Mouse (Mus musculus): ENCODE measurements around the gene Dctn1. TPM values are rescaled to one million over a fixed set of nuclear protein-coding genes. Genes with fewer than 3 reads are reported as not detected.

The Dctn1 gene
- polyA plus RNA-seq, 1 experiment from 2014 or later, result 95.6 TPM

- peak; percentile 86 for ATAC-seq (ENCODE audit: low read depth)
- 50% methylated on average over 3 of the region's 3 CpGs for WGBS
- Histone ChIP-seq H3K27ac (ENCODE audit: low read length) (peak within 1 kb of the TSS; percentile 69), H3K4me1 (replicated peaks; ENCODE audit: control insufficient read depth, insufficient read depth, low read length) (peaks cover 6% of the 10 kb centered on the region; the same call in 1 of the 2 replicates), H3K27me3 (ENCODE audit: control insufficient read depth, insufficient read depth, low read depth, low read length) (no peaks in the 10 kb centered on the region), H3K9me3 (ENCODE audit: control insufficient read depth, low read length) (no peaks in the 10 kb centered on the region), H3K9ac (ENCODE audit: low read length) (no peak within 1 kb of the TSS), H3K4me3 (ENCODE audit: low read length) (no peak within 1 kb of the TSS), H3K36me3 (ENCODE audit: control insufficient read depth, insufficient read depth, low read length) (no peaks in the 10 kb centered on the region), H3K4me2 (ENCODE audit: low read depth, low read length) (no peak within 1 kb of the TSS)
These were observed 54.1 kb downstream of the Dctn1 start, which contains the start of gene Slc4a5 for GRCm38 (mm10) chr6:83219814-83220213. Slc4a5 (plus strand) TSS chr6:83219828.

DNA sequence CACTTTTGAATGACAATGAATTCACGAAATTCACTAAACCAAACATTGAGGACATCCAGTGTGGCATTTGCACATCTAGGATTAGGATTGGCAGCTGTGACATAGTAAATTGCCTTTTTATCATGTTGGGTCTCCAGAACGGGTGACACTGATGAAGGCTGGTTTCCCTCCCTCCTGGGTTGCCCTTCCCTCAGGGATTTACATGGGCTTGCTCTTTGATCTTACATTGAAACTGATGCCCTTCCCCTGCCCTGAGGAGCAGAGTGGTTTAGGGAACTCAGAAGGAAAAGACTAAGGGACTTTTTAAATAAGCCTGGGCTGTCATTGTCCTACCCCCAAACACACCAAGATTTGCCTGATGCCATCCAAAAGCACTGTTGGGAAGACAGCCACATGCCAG, 65.8 kb downstream of the Dctn1 start:
- no peak overlapping the region for H3K4me3 ChIP-seq (ENCODE audit: low read length)
- H3K27me3 ChIP-seq (ENCODE audit: control insufficient read depth, insufficient read depth, low read depth, low read length), result no peaks in the 10 kb centered on the region
- 42% methylated on average over 2 of the region's 2 CpGs for WGBS
- no peaks in the 10 kb centered on the region for H3K36me3 ChIP-seq (ENCODE audit: control insufficient read depth, insufficient read depth, low read length)
- no peak overlapping the region for H3K9ac ChIP-seq (ENCODE audit: low read length)
- peaks cover 7% of the 10 kb centered on the region; the same call in 1 of the 2 replicates for H3K4me1 ChIP-seq (replicated peaks; ENCODE audit: control insufficient read depth, insufficient read depth, low read length)
- no peak for ATAC-seq (ENCODE audit: low read depth)
- no peak overlapping the region for H3K4me2 ChIP-seq (ENCODE audit: low read depth, low read length)
- no peaks in the 10 kb centered on the region for H3K9me3 ChIP-seq (ENCODE audit: control insufficient read depth, low read length)
- no peak overlapping the region for H3K27ac ChIP-seq (ENCODE audit: low read length)

GRCm38 (mm10) chr6:83233306-83233705, 67.6 kb downstream of the Dctn1 start:
- no peaks in the 10 kb centered on the region for H3K36me3 ChIP-seq (ENCODE audit: control insufficient read depth, insufficient read depth, low read length)
- no peak for ATAC-seq (ENCODE audit: low read depth)
- peaks cover 5% of the 10 kb centered on the region; the same call in 1 of the 2 replicates for H3K27me3 ChIP-seq (ENCODE audit: control insufficient read depth, insufficient read depth, low read depth, low read length)
- H3K4me2 ChIP-seq (ENCODE audit: low read depth, low read length), result no peak overlapping the region
- no peak overlapping the region for H3K4me3 ChIP-seq (ENCODE audit: low read length)
- 79% methylated on average over 4 of the region's 4 CpGs for WGBS
- H3K9me3 ChIP-seq (ENCODE audit: control insufficient read depth, low read length), result no peaks in the 10 kb centered on the region
- H3K27ac ChIP-seq (ENCODE audit: low read length), result no peak overlapping the region
- H3K4me1 ChIP-seq (replicated peaks; ENCODE audit: control insufficient read depth, insufficient read depth, low read length), result peaks cover 11% of the 10 kb centered on the region; the same call in 1 of the 2 replicates
- H3K9ac ChIP-seq (ENCODE audit: low read length), result no peak overlapping the region

DNA sequence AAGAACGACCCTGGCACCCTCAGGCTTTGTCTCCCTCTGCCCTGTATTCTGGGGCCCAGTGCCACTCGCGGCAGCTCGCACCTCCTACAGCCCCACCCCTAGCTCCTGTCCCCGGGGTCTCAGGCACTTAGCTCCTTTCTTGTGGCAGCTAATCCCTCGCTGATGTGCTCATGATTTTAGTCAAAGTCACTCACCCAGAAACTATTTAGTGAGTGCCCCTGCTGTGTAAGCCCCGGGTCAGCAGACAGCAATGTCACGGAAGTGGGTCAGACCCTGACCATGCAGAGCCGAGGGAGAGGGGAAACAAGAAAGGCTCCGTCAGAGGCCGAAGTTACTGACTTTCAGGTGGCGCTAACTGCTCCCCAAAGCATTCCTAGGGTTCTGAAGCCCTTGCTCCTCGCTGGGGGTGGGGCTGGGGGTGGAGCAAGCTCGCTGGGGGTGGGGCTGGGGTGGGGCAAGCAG, 68.6 kb downstream of the Dctn1 start:
- Histone ChIP-seq H3K27ac (ENCODE audit: low read length) (peak overlapping the region; percentile 64), H3K4me3 (ENCODE audit: low read length) (0 out of 2 replicates have a peak overlapping the region, but pooled peaks have one; percentile 5), H3K9ac (ENCODE audit: low read length) (peak overlapping the region; percentile 6; the same call in 1 of the 2 replicates), H3K4me2 (ENCODE audit: low read depth, low read length) (peak overlapping the region; percentile 28), H3K36me3 (ENCODE audit: control insufficient read depth, insufficient read depth, low read length) (no peaks in the 10 kb centered on the region), H3K4me1 (replicated peaks; ENCODE audit: control insufficient read depth, insufficient read depth, low read length) (peaks cover 11% of the 10 kb centered on the region; the same call in 1 of the 2 replicates), H3K9me3 (ENCODE audit: control insufficient read depth, low read length) (no peaks in the 10 kb centered on the region), H3K27me3 (ENCODE audit: control insufficient read depth, insufficient read depth, low read depth, low read length) (peaks cover 5% of the 10 kb centered on the region; the same call in 1 of the 2 replicates)
- 0 out of 2 replicates have a peak, but pooled peaks have one; percentile 15 for ATAC-seq (ENCODE audit: low read depth)
- under 1% methylated on average over 14 of the region's 14 CpGs for WGBS

GRCm38 (mm10) chr6:83237123-83237522, 71.4 kb downstream of the Dctn1 start:
- H3K9ac ChIP-seq (ENCODE audit: low read length), result 0 out of 2 replicates have a peak overlapping the region, but pooled peaks have one; percentile 14
- no peaks in the 10 kb centered on the region for H3K9me3 ChIP-seq (ENCODE audit: control insufficient read depth, low read length)
- no peaks in the 10 kb centered on the region for H3K36me3 ChIP-seq (ENCODE audit: control insufficient read depth, insufficient read depth, low read length)
- peaks cover 5% of the 10 kb centered on the region; the same call in 1 of the 2 replicates for H3K27me3 ChIP-seq (ENCODE audit: control insufficient read depth, insufficient read depth, low read depth, low read length)
- H3K4me1 ChIP-seq (replicated peaks; ENCODE audit: control insufficient read depth, insufficient read depth, low read length), result peaks cover 21% of the 10 kb centered on the region
- peak overlapping the region; percentile 61 for H3K27ac ChIP-seq (ENCODE audit: low read length)
- WGBS, result 4% methylated on average over 5 of the region's 9 CpGs
- peak; percentile 91 for ATAC-seq (ENCODE audit: low read depth)
- peak overlapping the region; percentile 45 for H3K4me2 ChIP-seq (ENCODE audit: low read depth, low read length)
- H3K4me3 ChIP-seq (ENCODE audit: low read length), result peak overlapping the region; percentile 18

GRCm38 (mm10) chr6:83244422-83245061, 78.8 kb downstream of the Dctn1 start:
- peak overlapping the region; percentile 8; the same call in 1 of the 2 replicates for H3K4me2 ChIP-seq (ENCODE audit: low read depth, low read length)
- no peaks in the 10 kb centered on the region for H3K36me3 ChIP-seq (ENCODE audit: control insufficient read depth, insufficient read depth, low read length)
- H3K9me3 ChIP-seq (ENCODE audit: control insufficient read depth, low read length), result no peaks in the 10 kb centered on the region
- peaks cover 23% of the 10 kb centered on the region for H3K4me1 ChIP-seq (replicated peaks; ENCODE audit: control insufficient read depth, insufficient read depth, low read length)
- H3K27ac ChIP-seq (ENCODE audit: low read length), result peak overlapping the region; percentile 88
- H3K9ac ChIP-seq (ENCODE audit: low read length), result no peak overlapping the region
- ATAC-seq (ENCODE audit: low read depth), result peak; percentile 61
- H3K4me3 ChIP-seq (ENCODE audit: low read length), result no peak overlapping the region
- WGBS, result 24% methylated on average over 10 of the region's 10 CpGs
- no peaks in the 10 kb centered on the region; the same call in 1 of the 2 replicates for H3K27me3 ChIP-seq (ENCODE audit: control insufficient read depth, insufficient read depth, low read depth, low read length)

- H3K9me3 ChIP-seq (ENCODE audit: control insufficient read depth, low read length), result no peaks in the 10 kb centered on the region
- H3K4me3 ChIP-seq (ENCODE audit: low read length), result no peak overlapping the region
- H3K9ac ChIP-seq (ENCODE audit: low read length), result no peak overlapping the region
- H3K27me3 ChIP-seq (ENCODE audit: control insufficient read depth, insufficient read depth, low read depth, low read length), result no peaks in the 10 kb centered on the region; the same call in 1 of the 2 replicates
- no peaks in the 10 kb centered on the region for H3K36me3 ChIP-seq (ENCODE audit: control insufficient read depth, insufficient read depth, low read length)
- WGBS, result 36% methylated on average over 6 of the region's 6 CpGs
- H3K4me1 ChIP-seq (replicated peaks; ENCODE audit: control insufficient read depth, insufficient read depth, low read length), result peaks cover 19% of the 10 kb centered on the region
- peak overlapping the region; percentile 88 for H3K27ac ChIP-seq (ENCODE audit: low read length)
- peak; percentile 93 for ATAC-seq (ENCODE audit: low read depth)
- H3K4me2 ChIP-seq (ENCODE audit: low read depth, low read length), result peak overlapping the region; percentile 8; the same call in 1 of the 2 replicates
These were observed 79.4 kb downstream of the Dctn1 start for GRCm38 (mm10) chr6:83245134-83245533.

- Histone ChIP-seq H3K27ac (ENCODE audit: low read length) (peak overlapping the region; percentile 88), H3K9ac (ENCODE audit: low read length) (no peak overlapping the region), H3K36me3 (ENCODE audit: control insufficient read depth, insufficient read depth, low read length) (no peaks in the 10 kb centered on the region), H3K27me3 (ENCODE audit: control insufficient read depth, insufficient read depth, low read depth, low read length) (no peaks in the 10 kb centered on the region), H3K4me2 (ENCODE audit: low read depth, low read length) (no peak overlapping the region), H3K4me1 (replicated peaks; ENCODE audit: control insufficient read depth, insufficient read depth, low read length) (peaks cover 13% of the 10 kb centered on the region), H3K9me3 (ENCODE audit: control insufficient read depth, low read length) (no peaks in the 10 kb centered on the region), H3K4me3 (ENCODE audit: low read length) (no peak overlapping the region)
- WGBS, result 89% methylated on average over 1 of the region's 1 CpGs
- no peak for ATAC-seq (ENCODE audit: low read depth)
These were observed 80.3 kb downstream of the Dctn1 start for GRCm38 (mm10) chr6:83245997-83246396.

DNA sequence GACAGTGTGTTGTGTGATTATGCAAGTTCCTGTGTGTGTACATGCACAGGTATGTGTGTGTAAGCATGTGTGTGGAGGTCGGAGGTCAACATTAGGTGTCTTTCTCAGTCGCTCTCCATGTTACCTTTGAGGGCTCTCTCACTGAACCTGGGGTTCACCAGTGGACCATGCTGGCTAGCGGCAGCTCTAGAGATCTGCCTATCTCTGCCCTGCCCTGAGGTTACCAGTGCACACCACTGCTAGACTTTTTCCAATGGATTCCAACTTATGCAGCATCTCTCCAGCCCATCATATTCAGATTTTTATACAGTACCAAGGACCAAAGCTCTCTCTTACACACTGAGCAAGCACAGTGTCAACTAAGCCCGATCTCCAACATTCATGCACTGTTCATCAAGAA, 81.0 kb downstream of the Dctn1 start:
- peaks cover 13% of the 10 kb centered on the region for H3K4me1 ChIP-seq (replicated peaks; ENCODE audit: control insufficient read depth, insufficient read depth, low read length)
- WGBS, result 84% methylated on average over 4 of the region's 4 CpGs
- H3K27ac ChIP-seq (ENCODE audit: low read length), result no peak overlapping the region
- ATAC-seq (ENCODE audit: low read depth), result no peak
- no peak overlapping the region for H3K4me3 ChIP-seq (ENCODE audit: low read length)
- no peak overlapping the region for H3K9ac ChIP-seq (ENCODE audit: low read length)
- no peaks in the 10 kb centered on the region for H3K9me3 ChIP-seq (ENCODE audit: control insufficient read depth, low read length)
- H3K36me3 ChIP-seq (ENCODE audit: control insufficient read depth, insufficient read depth, low read length), result no peaks in the 10 kb centered on the region
- H3K27me3 ChIP-seq (ENCODE audit: control insufficient read depth, insufficient read depth, low read depth, low read length), result no peaks in the 10 kb centered on the region
- H3K4me2 ChIP-seq (ENCODE audit: low read depth, low read length), result no peak overlapping the region
